Mouse (Mus musculus): ENCODE measurements around the gene Snx30. TPM values are rescaled to one million over a fixed set of nuclear protein-coding genes. Genes with fewer than 3 reads are reported as not detected.
A peak's percentile ranks its signal among the peaks of the same experiment; 100 is the strongest.

The Snx30 gene
- polyA plus RNA-seq, 1 experiment from 2014 or later: 5.0 TPM

GRCm38 (mm10) chr4:59802792-59803191 is 2.8 kb upstream of the Snx30 start:
- Histone ChIP-seq H3K9me3 (replicated peaks; ENCODE audit: control insufficient read depth, low read length) (no peaks in the 10 kb centered on the region), H3K4me2 (ENCODE audit: low read depth, low read length) (no peak overlapping the region; the same call in 1 of the 2 replicates), H3K4me1 (ENCODE audit: control insufficient read depth, low read depth, low read length) (peaks cover 31% of the 10 kb centered on the region), H3K4me3 (ENCODE audit: low read depth, low read length) (no peak overlapping the region), H3K9ac (ENCODE audit: low read depth, low read length) (no peak overlapping the region), H3K27ac (ENCODE audit: low read length) (peak overlapping the region; percentile 66), H3K27me3 (ENCODE audit: control insufficient read depth, insufficient read depth, low read depth, low read length) (no peaks in the 10 kb centered on the region), H3K36me3 (ENCODE audit: control insufficient read depth, insufficient read depth) (no peaks in the 10 kb centered on the region)
- WGBS (ENCODE audit: insufficient replicate concordance): 13% methylated on average over 4 of the region's 4 CpGs
- ATAC-seq (ENCODE audit: low read depth): peak; percentile 69

GRCm38 (mm10) chr4:59803358-59803757 is 2.3 kb upstream of the Snx30 start:
- peaks cover 31% of the 10 kb centered on the region for H3K4me1 ChIP-seq (ENCODE audit: control insufficient read depth, low read depth, low read length)
- no peaks in the 10 kb centered on the region for H3K27me3 ChIP-seq (ENCODE audit: control insufficient read depth, insufficient read depth, low read depth, low read length)
- WGBS (ENCODE audit: insufficient replicate concordance): 28% methylated on average over 5 of the region's 5 CpGs
- 0 out of 2 replicates have a peak overlapping the region, but pooled peaks have one; percentile 5 for H3K9ac ChIP-seq (ENCODE audit: low read depth, low read length)
- no peak overlapping the region for H3K4me3 ChIP-seq (ENCODE audit: low read depth, low read length)
- ATAC-seq (ENCODE audit: low read depth): no peak
- H3K4me2 ChIP-seq (ENCODE audit: low read depth, low read length): no peak overlapping the region
- no peaks in the 10 kb centered on the region for H3K9me3 ChIP-seq (replicated peaks; ENCODE audit: control insufficient read depth, low read length)
- H3K36me3 ChIP-seq (ENCODE audit: control insufficient read depth, insufficient read depth): no peaks in the 10 kb centered on the region
- H3K27ac ChIP-seq (ENCODE audit: low read length): peak overlapping the region; percentile 66

GRCm38 (mm10) chr4:59804754-59805153 is 886 bp upstream of the Snx30 start:
- Histone ChIP-seq H3K4me1 (ENCODE audit: control insufficient read depth, low read depth, low read length) (peaks cover 33% of the 10 kb centered on the region), H3K9me3 (replicated peaks; ENCODE audit: control insufficient read depth, low read length) (no peaks in the 10 kb centered on the region), H3K27me3 (ENCODE audit: control insufficient read depth, insufficient read depth, low read depth, low read length) (no peaks in the 10 kb centered on the region), H3K27ac (ENCODE audit: low read length) (peak overlapping the region; percentile 82; the same call in 1 of the 2 replicates), H3K4me3 (ENCODE audit: low read depth, low read length) (peak overlapping the region; percentile 88), H3K4me2 (ENCODE audit: low read depth, low read length) (peak overlapping the region; percentile 99), H3K9ac (ENCODE audit: low read depth, low read length) (peak overlapping the region; percentile 88; the same call in 1 of the 2 replicates), H3K36me3 (ENCODE audit: control insufficient read depth, insufficient read depth) (no peaks in the 10 kb centered on the region)
- ATAC-seq (ENCODE audit: low read depth): no peak
- WGBS (ENCODE audit: insufficient replicate concordance): 50% methylated on average over 1 of the region's 1 CpGs

- H3K27ac ChIP-seq (ENCODE audit: low read length): peak overlapping the region; percentile 75
Observed at GRCm38 (mm10) chr4:59805968-59806878, 583 bp downstream of the Snx30 start.

GRCm38 (mm10) chr4:59806879-59807195 is 1.2 kb downstream of the Snx30 start:
- peak overlapping the region; percentile 75 for H3K27ac ChIP-seq (ENCODE audit: low read length)
- peak overlapping the region; percentile 99 for H3K4me2 ChIP-seq (ENCODE audit: low read depth, low read length)
- 8% methylated on average over 9 of the region's 9 CpGs for WGBS (ENCODE audit: insufficient replicate concordance)
- no peaks in the 10 kb centered on the region for H3K36me3 ChIP-seq (ENCODE audit: control insufficient read depth, insufficient read depth)
- no peak for ATAC-seq (ENCODE audit: low read depth)
- H3K4me1 ChIP-seq (ENCODE audit: control insufficient read depth, low read depth, low read length): peaks cover 33% of the 10 kb centered on the region
- H3K9ac ChIP-seq (ENCODE audit: low read depth, low read length): peak overlapping the region; percentile 88
- no peaks in the 10 kb centered on the region for H3K9me3 ChIP-seq (replicated peaks; ENCODE audit: control insufficient read depth, low read length)
- no peaks in the 10 kb centered on the region for H3K27me3 ChIP-seq (ENCODE audit: control insufficient read depth, insufficient read depth, low read depth, low read length)
- peak overlapping the region; percentile 88 for H3K4me3 ChIP-seq (ENCODE audit: low read depth, low read length)

More at GRCm38 (mm10) chr4:59805968-59806878, 583 bp downstream of the Snx30 start:
- Histone ChIP-seq H3K9me3 (replicated peaks; ENCODE audit: control insufficient read depth, low read length) (no peaks in the 10 kb centered on the region), H3K4me2 (ENCODE audit: low read depth, low read length) (peak overlapping the region; percentile 99), H3K36me3 (ENCODE audit: control insufficient read depth, insufficient read depth) (no peaks in the 10 kb centered on the region), H3K27me3 (ENCODE audit: control insufficient read depth, insufficient read depth, low read depth, low read length) (no peaks in the 10 kb centered on the region), H3K9ac (ENCODE audit: low read depth, low read length) (peak overlapping the region; percentile 88), H3K4me3 (ENCODE audit: low read depth, low read length) (peak overlapping the region; percentile 88), H3K4me1 (ENCODE audit: control insufficient read depth, low read depth, low read length) (peaks cover 33% of the 10 kb centered on the region)
- peak; percentile 38 for ATAC-seq (ENCODE audit: low read depth)
- under 1% methylated on average over 57 of the region's 58 CpGs for WGBS (ENCODE audit: insufficient replicate concordance)

- Histone ChIP-seq H3K36me3 (ENCODE audit: control insufficient read depth, insufficient read depth) (no peaks in the 10 kb centered on the region), H3K27ac (ENCODE audit: low read length) (no peak overlapping the region), H3K4me3 (ENCODE audit: low read depth, low read length) (no peak overlapping the region), H3K4me2 (ENCODE audit: low read depth, low read length) (no peak overlapping the region), H3K9me3 (replicated peaks; ENCODE audit: control insufficient read depth, low read length) (no peaks in the 10 kb centered on the region), H3K27me3 (ENCODE audit: control insufficient read depth, insufficient read depth, low read depth, low read length) (no peaks in the 10 kb centered on the region), H3K9ac (ENCODE audit: low read depth, low read length) (no peak overlapping the region), H3K4me1 (ENCODE audit: control insufficient read depth, low read depth, low read length) (peaks cover 30% of the 10 kb centered on the region)
- ATAC-seq (ENCODE audit: low read depth): no peak
- WGBS (ENCODE audit: insufficient replicate concordance): 74% methylated on average over 2 of the region's 2 CpGs
Observed at GRCm38 (mm10) chr4:59807521-59807920, 1.9 kb downstream of the Snx30 start.

GRCm38 (mm10) chr4:59808396-59808795 is 2.8 kb downstream of the Snx30 start:
- Histone ChIP-seq H3K4me1 (ENCODE audit: control insufficient read depth, low read depth, low read length) (peaks cover 21% of the 10 kb centered on the region), H3K4me2 (ENCODE audit: low read depth, low read length) (no peak overlapping the region), H3K27ac (ENCODE audit: low read length) (no peak overlapping the region), H3K9ac (ENCODE audit: low read depth, low read length) (no peak overlapping the region), H3K36me3 (ENCODE audit: control insufficient read depth, insufficient read depth) (no peaks in the 10 kb centered on the region), H3K4me3 (ENCODE audit: low read depth, low read length) (no peak overlapping the region), H3K9me3 (replicated peaks; ENCODE audit: control insufficient read depth, low read length) (no peaks in the 10 kb centered on the region), H3K27me3 (ENCODE audit: control insufficient read depth, insufficient read depth, low read depth, low read length) (no peaks in the 10 kb centered on the region)
- ATAC-seq (ENCODE audit: low read depth): no peak
- 56% methylated on average over 5 of the region's 5 CpGs for WGBS (ENCODE audit: insufficient replicate concordance)

- no peaks in the 10 kb centered on the region for H3K9me3 ChIP-seq (replicated peaks; ENCODE audit: control insufficient read depth, low read length)
- ATAC-seq (ENCODE audit: low read depth): peak; percentile 77
- no peak overlapping the region for H3K4me3 ChIP-seq (ENCODE audit: low read depth, low read length)
- H3K27ac ChIP-seq (ENCODE audit: low read length): no peak overlapping the region
- no peak overlapping the region for H3K9ac ChIP-seq (ENCODE audit: low read depth, low read length)
- H3K27me3 ChIP-seq (ENCODE audit: control insufficient read depth, insufficient read depth, low read depth, low read length): no peaks in the 10 kb centered on the region
- H3K4me1 ChIP-seq (ENCODE audit: control insufficient read depth, low read depth, low read length): peaks cover 31% of the 10 kb centered on the region
- WGBS (ENCODE audit: insufficient replicate concordance): 29% methylated on average over 7 of the region's 7 CpGs
- no peaks in the 10 kb centered on the region for H3K36me3 ChIP-seq (ENCODE audit: control insufficient read depth, insufficient read depth)
- no peak overlapping the region for H3K4me2 ChIP-seq (ENCODE audit: low read depth, low read length)
Observed at GRCm38 (mm10) chr4:59814094-59814493, 8.5 kb downstream of the Snx30 start.

- Histone ChIP-seq H3K36me3 (ENCODE audit: control insufficient read depth, insufficient read depth) (no peaks in the 10 kb centered on the region), H3K27me3 (ENCODE audit: control insufficient read depth, insufficient read depth, low read depth, low read length) (no peaks in the 10 kb centered on the region), H3K9me3 (replicated peaks; ENCODE audit: control insufficient read depth, low read length) (no peaks in the 10 kb centered on the region), H3K27ac (ENCODE audit: low read length) (peak overlapping the region; percentile 43), H3K4me1 (ENCODE audit: control insufficient read depth, low read depth, low read length) (peaks cover 31% of the 10 kb centered on the region), H3K4me2 (ENCODE audit: low read depth, low read length) (no peak overlapping the region), H3K9ac (ENCODE audit: low read depth, low read length) (no peak overlapping the region), H3K4me3 (ENCODE audit: low read depth, low read length) (no peak overlapping the region)
- 65% methylated on average over 4 of the region's 4 CpGs for WGBS (ENCODE audit: insufficient replicate concordance)
- ATAC-seq (ENCODE audit: low read depth): no peak
Observed at GRCm38 (mm10) chr4:59815121-59815810, 9.6 kb downstream of the Snx30 start.
